Mouse (Mus musculus): ENCODE measurements at regions not wholly inside any gene's neighbourhood (a gene's known extent, or its start where the extent isn't known, plus 50 kb on each side); places are given as distances from the start of the nearest gene placed in this dataset.

GRCm38 (mm10) chrX:4899187-4899586, 52.7 kb upstream of the Btbd35f27 start:
- in situ Hi-C loops (cut with MboI, MseI), result loop anchor here (5.0 kb wide), 1 partner anchor 767 kb away; no protein-coding TSS in a partner anchor

All from T-helper 2 cell (primary cell).